Mouse (Mus musculus): ENCODE measurements at regions not wholly inside any gene's neighbourhood (a gene's known extent, or its start where the extent isn't known, plus 50 kb on each side); places are given as distances from the start of the nearest gene placed in this dataset.
"Not testable (repeated sequence)": the region's sequence is repeated elsewhere in the genome, so short reads cannot be mapped to it uniquely, and the experiment has no call there.

GRCm38 (mm10) chr16:55758707-55759067 is 80.0 kb downstream of the Nfkbiz start:
- CTCF ChIA-PET: no interaction called here

GRCm38 (mm10) chr16:55757952-55758706 is 80.6 kb downstream of the Nfkbiz start:
- CTCF ChIA-PET: no interaction called here

- CTCF ChIA-PET: not testable (repeated sequence)
Measured at GRCm38 (mm10) chr16:55757422-55757815, 81.3 kb downstream of the Nfkbiz start.

- CTCF ChIA-PET: no interaction called here
Measured at GRCm38 (mm10) chr16:55756764-55757421, 81.8 kb downstream of the Nfkbiz start.

GRCm38 (mm10) chr16:55755309-55755832 is 83.3 kb downstream of the Nfkbiz start:
- CTCF ChIA-PET: no interaction called here

GRCm38 (mm10) chr16:55754092-55754763 is 84.5 kb downstream of the Nfkbiz start:
- CTCF ChIA-PET: no interaction called here

GRCm38 (mm10) chr16:55753380-55753779 is 85.3 kb downstream of the Nfkbiz start:
- CTCF ChIA-PET: interaction anchor here (0.5 kb wide), 1 partner anchor 66 kb away, joined by 3 read pairs; no protein-coding TSS in a partner anchor

- CTCF ChIA-PET: interaction anchor here (0.9 kb wide), 1 partner anchor 19 kb away, joined by 4 read pairs; no protein-coding TSS in a partner anchor
Measured at GRCm38 (mm10) chr16:55747250-55747649, 91.4 kb downstream of the Nfkbiz start.

- CTCF ChIA-PET: no interaction called here
Measured at GRCm38 (mm10) chr16:55746159-55746558, 92.5 kb downstream of the Nfkbiz start.

- CTCF ChIA-PET: no interaction called here
Measured at GRCm38 (mm10) chr16:55745094-55745493, 93.6 kb downstream of the Nfkbiz start.

GRCm38 (mm10) chr16:55741099-55741863 is 97.4 kb downstream of the Nfkbiz start:
- CTCF ChIA-PET: no interaction called here

- CTCF ChIA-PET: interaction anchor here (0.6 kb wide), 1 partner anchor 287 kb away, joined by 3 read pairs; no protein-coding TSS in a partner anchor
Measured at GRCm38 (mm10) chr16:55738741-55739140, 100.0 kb downstream of the Nfkbiz start.

- CTCF ChIA-PET: interaction anchor here (0.7 kb wide), 1 partner anchor 1755 kb away, joined by 6 read pairs; no protein-coding TSS in a partner anchor
Measured at GRCm38 (mm10) chr16:55735476-55735968, 103.2 kb downstream of the Nfkbiz start.

GRCm38 (mm10) chr16:55734301-55734700 is 104.4 kb downstream of the Nfkbiz start:
- CTCF ChIA-PET: interaction anchor here (0.5 to 0.6 kb wide), 3 partner anchors 50 to 652 kb away, joined by 3 to 19 read pairs (median 3); no protein-coding TSS in a partner anchor

GRCm38 (mm10) chr16:55733751-55734150 is 104.9 kb downstream of the Nfkbiz start:
- CTCF ChIA-PET: interaction anchor here (0.5 kb wide), 1 partner anchor 651 kb away, joined by 3 read pairs; no protein-coding TSS in a partner anchor

GRCm38 (mm10) chr16:55731003-55731402 is 107.7 kb downstream of the Nfkbiz start:
- CTCF ChIA-PET: no interaction called here

GRCm38 (mm10) chr16:55726538-55726937 is 112.2 kb downstream of the Nfkbiz start:
- CTCF ChIA-PET: no interaction called here

GRCm38 (mm10) chr16:55720430-55720829 is 118.3 kb downstream of the Nfkbiz start:
- CTCF ChIA-PET: no interaction called here

GRCm38 (mm10) chr16:55710017-55710416 is 128.7 kb downstream of the Nfkbiz start:
- CTCF ChIA-PET: no interaction called here

GRCm38 (mm10) chr16:55706502-55706901 is 132.2 kb downstream of the Nfkbiz start:
- CTCF ChIA-PET: no interaction called here

GRCm38 (mm10) chr16:55698489-55698892 is 140.2 kb downstream of the Nfkbiz start:
- CTCF ChIA-PET: interaction anchor here (0.7 kb wide), 1 partner anchor 228 kb away, joined by 3 read pairs; no protein-coding TSS in a partner anchor

All from spleen, embryonic (tissue).